Mouse (Mus musculus) myocyte (in vitro differentiated cells): ENCODE results near the gene Tcea3. TPM values are rescaled to one million over a fixed set of nuclear protein-coding genes. Genes with fewer than 3 reads are reported as not detected.

Source experiments
- H3K27me3 ChIP-seq: one replicate; pipeline ENCODE4 v1.6.1; 2011; ENCODE audit not compliant: control insufficient read depth, insufficient read depth, insufficient read length
- H3K36me3 ChIP-seq: one replicate; pipeline ENCODE4 v1.6.1; 2011; ENCODE audit not compliant: control insufficient read depth, insufficient read depth
- H3K4me2 ChIP-seq: one replicate; pipeline ENCODE4 v1.6.1; 2011; ENCODE audit warnings: low read depth, control low read depth
- H3K4me3 ChIP-seq: one replicate; pipeline ENCODE4 v1.5.1; 2011; ENCODE audit warnings: mild to moderate bottlenecking, control low read depth, moderate library complexity
- H3K79me2 ChIP-seq: one replicate; pipeline ENCODE4 v1.6.1; 2011; ENCODE audit not compliant: control insufficient read depth, insufficient read depth
- H3ac ChIP-seq: one replicate; pipeline ENCODE4 v1.6.1; 2011; ENCODE audit not compliant: control insufficient read depth, insufficient read length
- CEBPB ChIP-seq: IDR thresholded peaks from 2 replicates; pipeline ENCODE4 v1.6.1; 2011; ENCODE audit warnings: mild to moderate bottlenecking, moderate library complexity; ENCODE audit not compliant: poor library complexity, insufficient read depth, severe bottlenecking
- E2F4 ChIP-seq: IDR thresholded peaks from one replicate; pipeline ENCODE4 v1.6.1; 2011; ENCODE audit warnings: mild to moderate bottlenecking, control low read depth, moderate library complexity; ENCODE audit not compliant: insufficient read depth
- MAX ChIP-seq: IDR thresholded peaks from one replicate; pipeline ENCODE4 v1.6.1; 2011; ENCODE audit warnings: low read depth, mild to moderate bottlenecking, control low read depth
- MYOD1 ChIP-seq, 3 experiments: IDR thresholded peaks; one replicate each; pipeline ENCODE4 v1.6.1; 2011; ENCODE audit warnings: control low read depth in 2 of 3, low read depth in 2 of 3, mild to moderate bottlenecking in 2 of 3, moderate library complexity in 1 of 3; ENCODE audit not compliant: insufficient read length in 2 of 3, control insufficient read depth in 1 of 3
- MYOG ChIP-seq, 3 experiments: IDR thresholded peaks; one replicate each; pipeline ENCODE4 v1.6.1; 2011; ENCODE audit warnings: control low read depth in 2 of 3, low read depth in 2 of 3, mild to moderate bottlenecking in 2 of 3; ENCODE audit not compliant: insufficient read length in 2 of 3, control insufficient read depth in 1 of 3, insufficient read depth in 1 of 3
- POLR2A ChIP-seq: IDR thresholded peaks from one replicate; pipeline ENCODE4 v1.6.1; 2011; ENCODE audit warnings: low read depth, mild to moderate bottlenecking, control low read depth, moderate library complexity; ENCODE audit not compliant: insufficient read length
- POLR2AphosphoS2 ChIP-seq: IDR thresholded peaks from one replicate; pipeline ENCODE4 v1.6.1; 2011; ENCODE audit warnings: low read depth, control low read depth; ENCODE audit not compliant: insufficient read length
- REST ChIP-seq: IDR thresholded peaks from one replicate; pipeline ENCODE4 v1.6.1; 2011; ENCODE audit warnings: mild to moderate bottlenecking, control low read depth, moderate library complexity; ENCODE audit not compliant: insufficient read depth, insufficient read length
- SRF ChIP-seq: IDR thresholded peaks from one replicate; pipeline ENCODE4 v1.6.1; 2011; ENCODE audit warnings: low read depth; ENCODE audit not compliant: control insufficient read depth, insufficient read length
- TCF12 ChIP-seq: IDR thresholded peaks from one replicate; pipeline ENCODE4 v1.6.1; 2011; ENCODE audit warnings: mild to moderate bottlenecking, control low read depth; ENCODE audit not compliant: poor library complexity, insufficient read depth, severe bottlenecking
- TCF3 ChIP-seq: IDR thresholded peaks from one replicate; pipeline ENCODE4 v1.6.1; 2011; ENCODE audit warnings: low read depth, control low read depth; ENCODE audit not compliant: insufficient read length
- USF1 ChIP-seq: IDR thresholded peaks from one replicate; pipeline ENCODE4 v1.6.1; 2011; ENCODE audit warnings: low read depth, mild to moderate bottlenecking, control low read depth, moderate library complexity
- polyA plus RNA-seq: library from polyadenylated mRNA; unstranded; fragments of >200 nt; fragmentation: generic; extraction: Trizol; gene quantifications from one replicate; pipeline ENCODE4 v1.2.1, GENCODE M21; 2012; ENCODE audit warnings: missing spikeins

Gene Tcea3
- polyA plus RNA-seq, 1 experiment: 5.5 TPM

GRCm38 (mm10) chr4:136214828-136215227, 32.7 kb upstream of the Tcea3 start:
- H3K79me2 ChIP-seq: peaks cover 6% of the 10 kb centered on the region
- H3K4me3 ChIP-seq: no peak overlapping the region
- no peak overlapping the region for H3K4me2 ChIP-seq
- H3K27me3 ChIP-seq: no peaks in the 10 kb centered on the region
- TF ChIP-seq TCF12 (no peak), MAX (no peak)
- no peak overlapping the region for H3ac ChIP-seq
- H3K36me3 ChIP-seq: no peaks in the 10 kb centered on the region

GRCm38 (mm10) chr4:136215576-136215975, 32.0 kb upstream of the Tcea3 start:
- TF ChIP-seq USF1 (no peak), SRF (no peak), TCF3 (no peak), TCF12 (no peak), REST (no peak), CEBPB (no peak), MYOG (IDR thresholded peaks at IDR 0.05; ENCODE audit: control insufficient read depth in 1 of 3, insufficient read depth in 1 of 3, insufficient read length in 2 of 3, low read depth in 2 of 3) (no peak), E2F4 (no peak), MAX (no peak), POLR2A (no peak), POLR2AphosphoS2 (no peak), MYOD1 (IDR thresholded peaks at IDR 0.05; ENCODE audit: control insufficient read depth in 1 of 3, insufficient read length in 2 of 3, low read depth in 2 of 3) (no peak)
- H3K4me3 ChIP-seq: no peak overlapping the region

DNA sequence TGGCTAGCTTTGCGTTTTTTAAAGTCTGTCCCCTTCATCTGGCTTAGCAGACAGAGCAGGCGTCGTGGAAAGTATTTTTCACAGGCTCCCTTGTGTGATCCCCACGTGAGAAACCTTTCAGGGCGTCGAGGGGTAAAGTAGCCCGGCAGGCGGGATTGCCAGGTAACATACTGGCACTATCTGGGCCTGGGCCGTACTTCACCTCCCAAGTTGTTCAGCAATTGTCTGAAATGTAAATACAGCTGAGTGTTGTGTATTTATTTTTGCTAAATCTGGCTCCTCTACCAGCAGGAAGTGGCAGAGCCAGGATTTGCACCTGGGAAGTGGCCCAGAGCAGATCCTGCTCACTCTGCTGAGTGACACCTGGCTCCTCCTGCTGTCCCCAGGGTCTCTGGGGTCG, 30.5 kb upstream of the Tcea3 start:
- H3ac ChIP-seq: no peak overlapping the region
- no peaks in the 10 kb centered on the region for H3K27me3 ChIP-seq
- peaks cover 4% of the 10 kb centered on the region for H3K79me2 ChIP-seq
- H3K4me3 ChIP-seq: no peak overlapping the region
- H3K4me2 ChIP-seq: no peak overlapping the region
- TF ChIP-seq REST (no peak), SRF (no peak), USF1 (no peak), MYOD1 (IDR thresholded peaks at IDR 0.05; ENCODE audit: control insufficient read depth in 1 of 3, insufficient read length in 2 of 3, low read depth in 2 of 3) (no peak), CEBPB (no peak), E2F4 (no peak), POLR2AphosphoS2 (no peak), MYOG (IDR thresholded peaks at IDR 0.05; ENCODE audit: control insufficient read depth in 1 of 3, insufficient read depth in 1 of 3, insufficient read length in 2 of 3, low read depth in 2 of 3) (no peak), TCF3 (no peak), POLR2A (no peak), MAX (no peak), TCF12 (no peak)
- H3K36me3 ChIP-seq: no peaks in the 10 kb centered on the region

More at GRCm38 (mm10) chr4:136215576-136215975, 32.0 kb upstream of the Tcea3 start:
- Histone ChIP-seq H3K79me2 (peaks cover 6% of the 10 kb centered on the region), H3K4me2 (no peak overlapping the region), H3K36me3 (no peaks in the 10 kb centered on the region), H3K27me3 (no peaks in the 10 kb centered on the region), H3ac (no peak overlapping the region)

GRCm38 (mm10) chr4:136218595-136219214, 28.8 kb upstream of the Tcea3 start:
- Histone ChIP-seq H3K4me2 (no peak overlapping the region), H3K36me3 (no peaks in the 10 kb centered on the region), H3K79me2 (no peaks in the 10 kb centered on the region), H3K4me3 (no peak overlapping the region), H3K27me3 (no peaks in the 10 kb centered on the region), H3ac (no peak overlapping the region)
- no peak for TF ChIP-seq SRF
- no peak for TF ChIP-seq TCF12
- TF ChIP-seq POLR2AphosphoS2: no peak
- no peak for TF ChIP-seq E2F4
- no peak for TF ChIP-seq TCF3
- no peak for TF ChIP-seq CEBPB
- TF ChIP-seq POLR2A: no peak
- TF ChIP-seq MYOD1 (IDR thresholded peaks at IDR 0.05; ENCODE audit: control insufficient read depth in 1 of 3, insufficient read length in 2 of 3, low read depth in 2 of 3): no peak
- no peak for TF ChIP-seq USF1
- no peak for TF ChIP-seq REST
- no peak for TF ChIP-seq MAX
- TF ChIP-seq MYOG (IDR thresholded peaks at IDR 0.05; ENCODE audit: control insufficient read depth in 1 of 3, insufficient read depth in 1 of 3, insufficient read length in 2 of 3, low read depth in 2 of 3): no peak

- Histone ChIP-seq H3K4me3 (no peak overlapping the region), H3K4me2 (no peak overlapping the region), H3K36me3 (no peaks in the 10 kb centered on the region), H3K27me3 (no peaks in the 10 kb centered on the region), H3K79me2 (no peaks in the 10 kb centered on the region), H3ac (no peak overlapping the region)
- TF ChIP-seq TCF12 (no peak), USF1 (no peak), MAX (no peak), MYOD1 (IDR thresholded peaks at IDR 0.05; ENCODE audit: control insufficient read depth in 1 of 3, insufficient read length in 2 of 3, low read depth in 2 of 3) (no peak), POLR2A (no peak), MYOG (IDR thresholded peaks at IDR 0.05; ENCODE audit: control insufficient read depth in 1 of 3, insufficient read depth in 1 of 3, insufficient read length in 2 of 3, low read depth in 2 of 3) (no peak), CEBPB (no peak), E2F4 (no peak), TCF3 (no peak), POLR2AphosphoS2 (no peak), REST (no peak), SRF (no peak)
These were observed 27.3 kb upstream of the Tcea3 start for GRCm38 (mm10) chr4:136220133-136220775.
